Mouse (Mus musculus): Measurements from ENCODE around the gene Nfrkb. TPM values are rescaled to one million over a fixed set of nuclear protein-coding genes. Genes with fewer than 3 reads are reported as not detected.

The Nfrkb gene
- 9.0 and 9.2 TPM in 2 replicates for polyA plus RNA-seq (2015; fragmentation: Nextera tagmentation; extraction: Ambion mirVana)

GRCm38 (mm10) chr9:31385947-31386354 is at the start of gene Nfrkb:
Nfrkb (plus strand) TSS chr9:31386192.

GRCm38 (mm10) chr9:31463692-31464474 is 77.9 kb downstream of the Nfrkb start, which contains the start of gene Tmem45b:
Tmem45b (minus strand) TSS chr9:31464462.

Other genes starting within 250 kb of the Nfrkb start
- gene Aplp2, start 174.4 kb upstream of the Nfrkb start, polyA plus RNA-seq (2015; fragmentation: Nextera tagmentation; extraction: Ambion mirVana) = 121 and 167 TPM in 2 replicates
- gene Prdm10, start 105.7 kb upstream of the Nfrkb start, polyA plus RNA-seq (2015; fragmentation: Nextera tagmentation; extraction: Ambion mirVana) = 0.71 and 1.2 TPM in 2 replicates
- 1.2 TPM in 1 of 2 replicates, not detected in the other for gene Tmem45b, start 78.3 kb downstream of the Nfrkb start, polyA plus RNA-seq (2015; fragmentation: Nextera tagmentation; extraction: Ambion mirVana)

All from skeletal muscle tissue, postnatal 0 days (tissue).